Mouse (Mus musculus) heart, adult 2 months (tissue): ENCODE results near the gene Lrrfip2.

Experiments used
- CTCF ChIP-seq: fragments of 200-600 bp; IDR thresholded peaks from 2 replicates; pipeline ENCODE4 v1.8.1; 2022; ENCODE audit warnings: antibody characterized with exemption, mild to moderate bottlenecking, moderate library complexity
- EP300 ChIP-seq: fragments of 200-500 bp; IDR thresholded peaks from 2 replicates; pipeline ENCODE4 v1.6.1; 2011; ENCODE audit warnings: low read depth, low read length, control low read depth; ENCODE audit not compliant: insufficient read depth

- TF ChIP-seq EP300 (no peak), CTCF (no peak)
Measured at GRCm38 (mm10) chr9:111161213-111161612, 43.8 kb downstream of the Lrrfip2 start.
